Mouse (Mus musculus) embryonic facial prominence, embryonic 12.5 days (tissue): Measurements from ENCODE around the gene Rnf208. TPM values are rescaled to one million over a fixed set of nuclear protein-coding genes. Genes with fewer than 3 reads are reported as not detected.
A peak's percentile ranks its signal among the peaks of the same experiment; 100 is the strongest.

Source experiments
- ATAC-seq: fragments of 200-750 bp; cut with Nextera tagmentation; 2 replicates; pipeline ENCODE4 v1.8.0; 2017; ENCODE audit not compliant: insufficient number of reproducible peaks, insufficient read depth, low FRiP score, low TSS enrichment
- H3K27ac ChIP-seq: fragments of 300-500 bp; sonication (generic); 2 replicates; pipeline ENCODE4 v1.5.1; 2016; ENCODE audit warnings: mild to moderate bottlenecking
- H3K27me3 ChIP-seq: fragments of 300-500 bp; sonication (generic); 2 replicates; pipeline ENCODE4 v1.6.1; 2016; ENCODE audit warnings: mild to moderate bottlenecking, moderate library complexity
- H3K36me3 ChIP-seq: fragments of 300-500 bp; sonication (generic); 2 replicates; pipeline ENCODE4 v1.6.1; 2016; ENCODE audit warnings: mild to moderate bottlenecking
- H3K4me1 ChIP-seq: fragments of 300-500 bp; sonication (generic); 2 replicates; pipeline ENCODE4 v1.6.1; 2016
- H3K4me2 ChIP-seq: fragments of 300-500 bp; sonication (generic); replicated peaks from 2 replicates; pipeline ENCODE4 v1.6.1; 2016; ENCODE audit warnings: mild to moderate bottlenecking, moderate library complexity
- H3K4me3 ChIP-seq: fragments of 300-500 bp; sonication (generic); 2 replicates; pipeline ENCODE4 v1.5.1; 2016; ENCODE audit warnings: mild to moderate bottlenecking
- H3K9ac ChIP-seq: fragments of 300-500 bp; sonication (generic); 2 replicates; pipeline ENCODE4 v1.6.1; 2016; ENCODE audit warnings: mild to moderate bottlenecking, moderate library complexity
- H3K9me3 ChIP-seq: fragments of 300-500 bp; sonication (generic); 2 replicates; pipeline ENCODE4 v1.6.1; 2016; ENCODE audit warnings: mild to moderate bottlenecking, moderate library complexity
- WGBS: fragments of 180-500 bp; shearing (Covaris S2); methylation state at CpG from one replicate; pipeline ENCODE4 v1.1.7; 2016; 5-methylcytosine and 5-hydroxymethylcytosine counted together
- polyA plus RNA-seq: library from polyadenylated mRNA; unstranded; fragments of >200 nt; fragmentation: Nextera tagmentation; extraction: Ambion mirVana; gene quantifications from 2 replicates; pipeline ENCODE4 v1.2.1, GENCODE M21; 2016

The Rnf208 gene
- polyA plus RNA-seq = 8.6 and 9.4 TPM in 2 replicates

DNA sequence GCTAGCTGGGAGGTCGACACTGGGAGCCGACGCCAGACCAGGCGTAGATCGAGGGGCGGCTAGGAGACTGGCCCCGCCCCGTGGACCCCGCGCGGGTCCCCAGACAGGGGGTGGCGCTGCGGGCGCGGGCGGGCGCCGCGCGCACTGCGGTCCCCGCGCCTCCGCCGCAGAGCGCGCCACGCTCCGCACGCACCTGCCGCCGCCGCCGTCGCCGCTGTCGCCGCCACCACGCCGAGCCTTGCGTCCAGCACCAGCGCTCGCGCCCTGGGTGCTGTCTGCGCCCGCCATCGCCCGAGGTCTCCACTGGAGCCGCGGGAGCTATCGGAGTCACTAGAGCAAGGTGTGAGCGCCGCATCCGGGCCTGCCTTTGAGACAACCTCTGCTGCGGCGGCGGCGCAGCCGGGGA is at the start of gene Rnf208, which contains the start of gene Cysrt1:
Rnf208 (plus strand) TSS at position 155 of the 406 bp plus-strand sequence.
Cysrt1 (minus strand) TSS at position 352 of the 406 bp plus-strand sequence.
- Histone ChIP-seq H3K27ac (0 out of 2 replicates have a peak within 1 kb of the TSS, but pooled peaks have one; percentile 8), H3K27me3 (peaks cover 39% of the 10 kb centered on the region)
- under 1% methylated on average over 59 of the region's 59 CpGs for WGBS

GRCm38 (mm10) chr2:25193330-25193770 is 48.7 kb upstream of the Rnf208 start:
- peaks cover 16% of the 10 kb centered on the region for H3K4me1 ChIP-seq
- no peak overlapping the region for H3K4me3 ChIP-seq
- peak; percentile 57 for ATAC-seq
- H3K27ac ChIP-seq = no peak overlapping the region
- WGBS = under 1% methylated on average over 6 of the region's 6 CpGs
- H3K9me3 ChIP-seq = no peaks in the 10 kb centered on the region
- H3K4me2 ChIP-seq = peak overlapping the region; percentile 27; the same call in 1 of the 2 replicates
- H3K9ac ChIP-seq = peak overlapping the region; percentile 33; the same call in 1 of the 2 replicates
- no peaks in the 10 kb centered on the region for H3K36me3 ChIP-seq
- peaks cover 39% of the 10 kb centered on the region for H3K27me3 ChIP-seq

More for the DNA sequence above, at the start of gene Rnf208, which contains the start of gene Cysrt1:
- ATAC-seq = no peak
- Histone ChIP-seq H3K4me2 (peak within 1 kb of the TSS; percentile 98), H3K4me3 (peak within 1 kb of the TSS; percentile 52), H3K9me3 (no peaks in the 10 kb centered on the region), H3K36me3 (peaks cover 12% of the 10 kb centered on the region), H3K9ac (peak within 1 kb of the TSS; percentile 52), H3K4me1 (peaks cover 22% of the 10 kb centered on the region)

DNA sequence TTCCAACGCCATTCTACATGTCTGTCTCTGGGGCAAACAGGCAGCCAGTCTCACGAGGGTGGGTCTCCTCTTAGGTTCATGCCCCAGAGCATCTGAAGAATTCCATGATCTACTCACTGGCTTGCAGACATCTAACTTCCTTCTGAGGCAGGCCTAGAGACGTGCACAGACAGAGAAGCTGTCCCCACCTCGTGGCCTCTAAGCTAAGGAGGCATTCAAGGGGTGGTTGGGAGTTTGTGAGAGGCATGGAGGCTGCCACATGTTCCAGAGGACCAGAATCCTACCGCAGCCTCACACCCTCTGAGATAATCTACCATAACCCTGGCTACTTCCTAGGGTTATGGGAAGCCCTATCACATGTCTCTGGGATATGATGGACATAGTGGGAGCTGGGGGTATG is 48.0 kb upstream of the Rnf208 start:
- ATAC-seq = no peak
- no peak overlapping the region for H3K27ac ChIP-seq
- H3K4me3 ChIP-seq = no peak overlapping the region
- peaks cover 39% of the 10 kb centered on the region for H3K27me3 ChIP-seq
- peaks cover 2% of the 10 kb centered on the region; the same call in 1 of the 2 replicates for H3K36me3 ChIP-seq
- H3K4me2 ChIP-seq = no peak overlapping the region
- H3K9ac ChIP-seq = 0 out of 2 replicates have a peak overlapping the region, but pooled peaks have one; percentile 33
- H3K9me3 ChIP-seq = no peaks in the 10 kb centered on the region
- WGBS = 74% methylated on average over 5 of the region's 5 CpGs
- H3K4me1 ChIP-seq = peaks cover 16% of the 10 kb centered on the region

- Histone ChIP-seq H3K27ac (no peak overlapping the region), H3K9me3 (no peaks in the 10 kb centered on the region), H3K36me3 (peaks cover 7% of the 10 kb centered on the region), H3K4me1 (peaks cover 16% of the 10 kb centered on the region), H3K9ac (no peak overlapping the region), H3K27me3 (peaks cover 39% of the 10 kb centered on the region), H3K4me3 (no peak overlapping the region), H3K4me2 (peak overlapping the region; percentile 43; the same call in 1 of the 2 replicates)
- no peak for ATAC-seq
- WGBS = 79% methylated on average over 17 of the region's 17 CpGs
Observed at GRCm38 (mm10) chr2:25194486-25195171, 47.4 kb upstream of the Rnf208 start.

- no peak overlapping the region for H3K27ac ChIP-seq
Observed at GRCm38 (mm10) chr2:25195211-25196156, 46.6 kb upstream of the Rnf208 start.

GRCm38 (mm10) chr2:25196172-25196954 is 45.7 kb upstream of the Rnf208 start, which contains the start of gene Tor4a:
Gene Tor4a (minus strand): TSS chr2:25196886.
- ATAC-seq = no peak
- no peak within 1 kb of the TSS for H3K9ac ChIP-seq
- H3K4me2 ChIP-seq = peak within 1 kb of the TSS; percentile 43
- peaks cover 39% of the 10 kb centered on the region for H3K27me3 ChIP-seq
- WGBS = 9% methylated on average over 8 of the region's 8 CpGs
- peaks cover 24% of the 10 kb centered on the region for H3K36me3 ChIP-seq
- peak within 1 kb of the TSS; percentile 25 for H3K4me3 ChIP-seq
- H3K4me1 ChIP-seq = peaks cover 16% of the 10 kb centered on the region
- no peaks in the 10 kb centered on the region for H3K9me3 ChIP-seq
- no peak within 1 kb of the TSS for H3K27ac ChIP-seq

More at GRCm38 (mm10) chr2:25195211-25196156, 46.6 kb upstream of the Rnf208 start:
- Histone ChIP-seq H3K9ac (no peak overlapping the region), H3K9me3 (no peaks in the 10 kb centered on the region), H3K4me3 (peak overlapping the region; percentile 25), H3K4me1 (peaks cover 16% of the 10 kb centered on the region), H3K27me3 (peaks cover 39% of the 10 kb centered on the region), H3K4me2 (peak overlapping the region; percentile 43), H3K36me3 (peaks cover 16% of the 10 kb centered on the region)
- WGBS = 19% methylated on average over 55 of the region's 55 CpGs
- no peak for ATAC-seq

DNA sequence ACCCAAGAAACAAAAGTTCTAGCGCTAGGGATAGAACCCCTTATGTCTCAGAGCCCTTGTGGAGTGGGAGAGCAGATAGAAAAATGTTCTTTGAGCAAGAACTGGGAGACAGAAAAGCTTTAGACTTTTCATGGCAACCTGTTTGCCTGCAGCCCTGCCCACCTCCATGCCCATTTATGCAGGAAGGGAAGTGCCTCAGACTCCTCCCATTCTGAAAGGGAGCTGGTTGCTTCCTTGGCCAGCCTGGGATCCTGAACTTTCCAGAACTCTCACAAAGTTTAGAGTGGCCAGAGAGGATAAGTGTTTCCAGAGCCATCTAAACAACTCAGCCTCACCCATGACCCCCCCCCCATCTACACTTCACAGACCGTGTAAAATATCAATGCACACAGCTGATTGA is 44.9 kb upstream of the Rnf208 start:
- Histone ChIP-seq H3K27me3 (peaks cover 39% of the 10 kb centered on the region), H3K4me1 (peaks cover 16% of the 10 kb centered on the region), H3K36me3 (peaks cover 32% of the 10 kb centered on the region), H3K4me3 (no peak overlapping the region), H3K4me2 (no peak overlapping the region; the same call in 1 of the 2 replicates), H3K27ac (no peak overlapping the region), H3K9me3 (no peaks in the 10 kb centered on the region), H3K9ac (no peak overlapping the region)
- no peak for ATAC-seq
- 26% methylated on average over 2 of the region's 2 CpGs for WGBS

DNA sequence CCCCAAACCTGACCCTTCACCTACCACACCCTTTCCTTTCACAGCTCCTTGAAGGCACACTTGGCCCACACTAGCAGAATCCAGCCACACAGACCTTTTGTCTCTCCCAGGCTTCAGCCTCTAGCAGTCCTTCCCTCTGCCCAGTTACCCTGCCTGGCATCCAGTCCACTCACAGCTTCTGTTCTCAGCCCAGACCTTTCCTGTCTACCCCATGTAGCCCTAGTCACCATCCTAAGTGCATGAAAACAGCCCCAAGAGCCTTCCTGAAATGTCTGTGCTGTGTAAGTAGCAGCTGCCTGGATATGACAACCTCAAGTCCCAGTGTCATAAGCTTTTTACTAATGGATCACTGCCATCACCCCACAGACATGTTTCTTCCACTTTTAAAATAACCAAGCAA is 44.1 kb upstream of the Rnf208 start:
- H3K9ac ChIP-seq = no peak overlapping the region
- no peak overlapping the region for H3K27ac ChIP-seq
- no peak overlapping the region for H3K4me2 ChIP-seq
- no peaks in the 10 kb centered on the region for H3K9me3 ChIP-seq
- ATAC-seq = no peak
- H3K36me3 ChIP-seq = peaks cover 40% of the 10 kb centered on the region
- peaks cover 39% of the 10 kb centered on the region for H3K27me3 ChIP-seq
- no peak overlapping the region for H3K4me3 ChIP-seq
- peaks cover 16% of the 10 kb centered on the region for H3K4me1 ChIP-seq

- Histone ChIP-seq H3K36me3 (peaks cover 65% of the 10 kb centered on the region), H3K27me3 (peaks cover 19% of the 10 kb centered on the region)
- WGBS = 87% methylated on average over 2 of the region's 2 CpGs
Observed at GRCm38 (mm10) chr2:25200631-25201030, 41.4 kb upstream of the Rnf208 start.

DNA sequence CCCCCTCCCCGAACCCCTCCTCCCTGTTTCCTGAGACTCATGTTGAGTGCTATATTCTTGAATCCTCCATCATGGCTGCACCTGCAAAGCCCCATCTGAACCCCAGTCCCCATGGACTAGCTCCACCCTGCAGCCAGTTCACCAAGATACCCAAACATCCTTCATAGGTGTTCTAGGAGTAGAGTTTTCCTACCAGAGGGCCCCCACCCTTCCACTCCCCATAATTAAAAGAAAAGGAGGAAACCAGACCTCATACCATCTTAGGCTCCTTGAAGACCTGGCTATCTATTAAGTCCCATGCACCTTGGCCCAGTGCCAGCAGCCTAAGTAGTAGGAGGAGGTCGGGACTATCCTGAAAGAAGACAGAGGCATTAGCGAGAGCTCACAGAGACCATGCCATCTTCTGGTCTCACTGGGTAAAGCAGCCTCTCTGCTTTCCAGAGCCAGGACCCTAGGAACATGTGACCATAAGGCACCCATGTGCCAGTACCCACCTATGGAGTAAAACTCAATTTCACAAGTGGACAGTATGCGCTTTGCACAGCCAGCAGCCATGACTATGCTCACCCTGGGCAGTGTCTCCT is 38.3 kb upstream of the Rnf208 start:
- no peaks in the 10 kb centered on the region for H3K27me3 ChIP-seq
- ATAC-seq = no peak
- WGBS = 65% methylated on average over 4 of the region's 4 CpGs
- no peaks in the 10 kb centered on the region for H3K9me3 ChIP-seq
- no peak overlapping the region for H3K4me2 ChIP-seq
- H3K36me3 ChIP-seq = peaks cover 88% of the 10 kb centered on the region
- no peak overlapping the region for H3K9ac ChIP-seq
- no peak overlapping the region for H3K4me3 ChIP-seq
- no peaks in the 10 kb centered on the region for H3K4me1 ChIP-seq
- no peak overlapping the region for H3K27ac ChIP-seq

More at GRCm38 (mm10) chr2:25200631-25201030, 41.4 kb upstream of the Rnf208 start:
- no peak for ATAC-seq
- Histone ChIP-seq H3K27ac (no peak overlapping the region), H3K4me3 (no peak overlapping the region), H3K9ac (no peak overlapping the region), H3K9me3 (no peaks in the 10 kb centered on the region), H3K4me1 (peaks cover 10% of the 10 kb centered on the region; the same call in 1 of the 2 replicates), H3K4me2 (no peak overlapping the region)
